Mouse (Mus musculus) embryonic facial prominence, embryonic 12.5 days (tissue): ENCODE results near the gene Natd1. TPM values are rescaled to one million over a fixed set of nuclear protein-coding genes. Genes with fewer than 3 reads are reported as not detected.
A peak's percentile ranks its signal among the peaks of the same experiment; 100 is the strongest.

ENCODE experiments used
- ATAC-seq: fragments of 200-750 bp; cut with Nextera tagmentation; 2 replicates; pipeline ENCODE4 v1.8.0; 2017; ENCODE audit not compliant: insufficient number of reproducible peaks, insufficient read depth, low FRiP score, low TSS enrichment
- H3K27ac ChIP-seq: fragments of 300-500 bp; sonication (generic); 2 replicates; pipeline ENCODE4 v1.5.1; 2016; ENCODE audit warnings: mild to moderate bottlenecking
- H3K27me3 ChIP-seq: fragments of 300-500 bp; sonication (generic); 2 replicates; pipeline ENCODE4 v1.6.1; 2016; ENCODE audit warnings: mild to moderate bottlenecking, moderate library complexity
- H3K36me3 ChIP-seq: fragments of 300-500 bp; sonication (generic); 2 replicates; pipeline ENCODE4 v1.6.1; 2016; ENCODE audit warnings: mild to moderate bottlenecking
- H3K4me1 ChIP-seq: fragments of 300-500 bp; sonication (generic); 2 replicates; pipeline ENCODE4 v1.6.1; 2016
- H3K4me2 ChIP-seq: fragments of 300-500 bp; sonication (generic); replicated peaks from 2 replicates; pipeline ENCODE4 v1.6.1; 2016; ENCODE audit warnings: mild to moderate bottlenecking, moderate library complexity
- H3K4me3 ChIP-seq: fragments of 300-500 bp; sonication (generic); 2 replicates; pipeline ENCODE4 v1.5.1; 2016; ENCODE audit warnings: mild to moderate bottlenecking
- H3K9ac ChIP-seq: fragments of 300-500 bp; sonication (generic); 2 replicates; pipeline ENCODE4 v1.6.1; 2016; ENCODE audit warnings: mild to moderate bottlenecking, moderate library complexity
- H3K9me3 ChIP-seq: fragments of 300-500 bp; sonication (generic); 2 replicates; pipeline ENCODE4 v1.6.1; 2016; ENCODE audit warnings: mild to moderate bottlenecking, moderate library complexity
- WGBS: fragments of 180-500 bp; shearing (Covaris S2); methylation state at CpG from one replicate; pipeline ENCODE4 v1.1.7; 2016; 5-methylcytosine and 5-hydroxymethylcytosine counted together
- polyA plus RNA-seq: library from polyadenylated mRNA; unstranded; fragments of >200 nt; fragmentation: Nextera tagmentation; extraction: Ambion mirVana; gene quantifications from 2 replicates; pipeline ENCODE4 v1.2.1, GENCODE M21; 2016

The Natd1 gene
- 20.0 and 20.4 TPM in 2 replicates for polyA plus RNA-seq

DNA sequence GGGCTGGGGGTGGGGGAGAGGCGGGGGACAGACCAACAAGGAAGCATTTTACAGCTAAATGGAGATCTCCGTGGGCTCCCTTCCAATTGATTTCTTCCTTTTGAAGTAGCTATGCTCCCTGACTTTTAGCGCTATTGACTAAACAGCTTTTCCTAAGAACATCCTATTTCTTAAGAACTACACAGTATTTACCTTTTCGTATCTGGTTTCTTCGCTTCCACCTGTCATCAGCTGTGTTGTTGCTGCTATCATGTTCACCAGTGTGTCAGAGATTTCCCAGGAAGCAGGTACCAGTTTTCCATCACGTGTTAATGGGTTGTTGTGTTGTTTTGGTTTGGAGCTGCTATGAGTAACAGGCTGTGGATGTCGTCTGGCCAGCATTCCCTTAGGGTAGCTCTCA, at the start of gene Natd1:
TSS of gene Natd1 (minus strand) at position 260 of the 400 bp plus-strand sequence.
- H3K27ac ChIP-seq, result peak within 1 kb of the TSS; percentile 77
- 33% methylated on average over 7 of the region's 7 CpGs for WGBS

GRCm38 (mm10) chr11:60962709-60963108, 48.2 kb upstream of the Natd1 start:
- no peaks in the 10 kb centered on the region for H3K9me3 ChIP-seq
- H3K4me2 ChIP-seq, result no peak overlapping the region
- H3K4me1 ChIP-seq, result peaks cover 7% of the 10 kb centered on the region; the same call in 1 of the 2 replicates
- H3K27me3 ChIP-seq, result no peaks in the 10 kb centered on the region
- ATAC-seq, result no peak
- no peak overlapping the region for H3K9ac ChIP-seq
- no peak overlapping the region for H3K27ac ChIP-seq
- no peaks in the 10 kb centered on the region for H3K36me3 ChIP-seq
- 83% methylated on average over 5 of the region's 5 CpGs for WGBS
- H3K4me3 ChIP-seq, result no peak overlapping the region

More for the DNA sequence above, at the start of gene Natd1:
- H3K4me3 ChIP-seq, result peak within 1 kb of the TSS; percentile 95
- H3K9me3 ChIP-seq, result no peaks in the 10 kb centered on the region
- H3K4me1 ChIP-seq, result peaks cover 25% of the 10 kb centered on the region
- no peaks in the 10 kb centered on the region for H3K27me3 ChIP-seq
- H3K4me2 ChIP-seq, result peak within 1 kb of the TSS; percentile 89
- H3K9ac ChIP-seq, result peak within 1 kb of the TSS; percentile 92
- H3K36me3 ChIP-seq, result no peaks in the 10 kb centered on the region
- ATAC-seq, result no peak

- 61% methylated on average over 1 of the region's 1 CpGs for WGBS
- Histone ChIP-seq H3K27me3 (no peaks in the 10 kb centered on the region), H3K27ac (no peak overlapping the region), H3K4me3 (no peak overlapping the region), H3K36me3 (no peaks in the 10 kb centered on the region), H3K4me1 (no peaks in the 10 kb centered on the region), H3K9ac (no peak overlapping the region), H3K9me3 (no peaks in the 10 kb centered on the region), H3K4me2 (no peak overlapping the region)
- no peak for ATAC-seq
Measured at GRCm38 (mm10) chr11:60961176-60961575, 46.6 kb upstream of the Natd1 start.

- H3K27me3 ChIP-seq, result no peaks in the 10 kb centered on the region
- H3K36me3 ChIP-seq, result no peaks in the 10 kb centered on the region
- no peak overlapping the region for H3K4me3 ChIP-seq
- 85% methylated on average over 4 of the region's 4 CpGs for WGBS
- H3K9me3 ChIP-seq, result no peaks in the 10 kb centered on the region
- ATAC-seq, result no peak
- H3K4me1 ChIP-seq, result peaks cover 5% of the 10 kb centered on the region; the same call in 1 of the 2 replicates
- H3K27ac ChIP-seq, result no peak overlapping the region
- no peak overlapping the region for H3K9ac ChIP-seq
- no peak overlapping the region for H3K4me2 ChIP-seq
Measured at GRCm38 (mm10) chr11:60958948-60959347, 44.4 kb upstream of the Natd1 start.

- Histone ChIP-seq H3K4me2 (no peak overlapping the region), H3K9me3 (no peaks in the 10 kb centered on the region), H3K27me3 (no peaks in the 10 kb centered on the region), H3K4me1 (peaks cover 8% of the 10 kb centered on the region; the same call in 1 of the 2 replicates), H3K4me3 (no peak overlapping the region), H3K36me3 (peaks cover 17% of the 10 kb centered on the region), H3K27ac (no peak overlapping the region), H3K9ac (no peak overlapping the region)
- 79% methylated on average over 9 of the region's 9 CpGs for WGBS
- ATAC-seq, result no peak
Measured at GRCm38 (mm10) chr11:60955621-60956383, 41.3 kb upstream of the Natd1 start.

GRCm38 (mm10) chr11:60954255-60955104, 39.9 kb upstream of the Natd1 start:
- Histone ChIP-seq H3K27ac (no peak overlapping the region), H3K9ac (no peak overlapping the region), H3K4me1 (peaks cover 8% of the 10 kb centered on the region; the same call in 1 of the 2 replicates), H3K4me2 (0 out of 2 replicates have a peak overlapping the region, but pooled peaks have one; percentile 18), H3K4me3 (no peak overlapping the region), H3K9me3 (no peaks in the 10 kb centered on the region), H3K27me3 (no peaks in the 10 kb centered on the region), H3K36me3 (peaks cover 26% of the 10 kb centered on the region)
- no peak for ATAC-seq
- WGBS, result 73% methylated on average over 10 of the region's 10 CpGs

DNA sequence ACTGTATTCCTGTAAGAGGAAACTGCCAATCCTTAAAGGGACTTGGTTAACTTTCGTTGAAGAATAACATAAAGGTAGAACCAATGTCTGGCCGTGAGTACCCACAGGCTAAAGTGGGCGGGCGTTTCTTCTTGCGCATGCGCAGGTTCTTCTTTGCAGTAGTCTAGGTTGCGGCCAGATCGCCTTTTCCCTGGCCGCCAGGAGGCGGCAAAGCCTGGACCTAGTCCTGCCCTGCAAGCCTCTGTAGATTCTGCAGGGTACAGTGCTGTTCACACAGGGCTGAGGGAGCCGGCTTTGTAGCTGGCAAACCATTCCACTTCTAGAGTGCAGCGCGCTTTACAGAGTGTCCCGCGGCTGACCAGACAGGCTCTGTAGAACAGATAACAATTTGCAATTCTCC, 39.3 kb upstream of the Natd1 start:
- no peak overlapping the region for H3K27ac ChIP-seq
- no peaks in the 10 kb centered on the region for H3K9me3 ChIP-seq
- ATAC-seq, result peak; percentile 95
- H3K36me3 ChIP-seq, result peaks cover 33% of the 10 kb centered on the region
- peaks cover 8% of the 10 kb centered on the region; the same call in 1 of the 2 replicates for H3K4me1 ChIP-seq
- WGBS, result 5% methylated on average over 15 of the region's 15 CpGs
- H3K27me3 ChIP-seq, result no peaks in the 10 kb centered on the region
- H3K4me2 ChIP-seq, result peak overlapping the region; percentile 18; the same call in 1 of the 2 replicates
- H3K4me3 ChIP-seq, result no peak overlapping the region
- no peak overlapping the region for H3K9ac ChIP-seq

DNA sequence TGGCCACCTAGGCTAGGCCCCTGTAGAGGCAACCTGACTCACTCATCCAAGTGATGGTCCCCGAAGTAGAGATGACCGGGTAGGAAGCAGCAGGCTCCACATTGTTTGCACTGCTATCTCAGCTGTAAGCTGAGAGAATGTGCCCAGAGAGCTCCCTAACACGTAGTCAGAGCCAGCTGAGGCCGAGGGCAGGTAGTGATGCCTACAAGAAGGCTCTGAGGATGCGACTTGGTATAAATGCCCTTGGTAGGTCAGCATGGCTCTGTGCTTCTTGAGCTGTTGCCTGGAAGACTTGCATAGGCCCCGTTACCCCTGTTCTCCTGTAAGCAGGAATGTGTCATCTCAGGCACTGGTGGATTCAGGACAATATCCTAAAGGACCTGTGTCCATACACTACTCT, 38.4 kb upstream of the Natd1 start:
- 92% methylated on average over 6 of the region's 6 CpGs for WGBS
- Histone ChIP-seq H3K4me2 (no peak overlapping the region), H3K9me3 (no peaks in the 10 kb centered on the region), H3K36me3 (peaks cover 41% of the 10 kb centered on the region), H3K4me1 (peaks cover 8% of the 10 kb centered on the region; the same call in 1 of the 2 replicates), H3K27me3 (no peaks in the 10 kb centered on the region), H3K4me3 (no peak overlapping the region), H3K27ac (no peak overlapping the region), H3K9ac (no peak overlapping the region)
- no peak for ATAC-seq

DNA sequence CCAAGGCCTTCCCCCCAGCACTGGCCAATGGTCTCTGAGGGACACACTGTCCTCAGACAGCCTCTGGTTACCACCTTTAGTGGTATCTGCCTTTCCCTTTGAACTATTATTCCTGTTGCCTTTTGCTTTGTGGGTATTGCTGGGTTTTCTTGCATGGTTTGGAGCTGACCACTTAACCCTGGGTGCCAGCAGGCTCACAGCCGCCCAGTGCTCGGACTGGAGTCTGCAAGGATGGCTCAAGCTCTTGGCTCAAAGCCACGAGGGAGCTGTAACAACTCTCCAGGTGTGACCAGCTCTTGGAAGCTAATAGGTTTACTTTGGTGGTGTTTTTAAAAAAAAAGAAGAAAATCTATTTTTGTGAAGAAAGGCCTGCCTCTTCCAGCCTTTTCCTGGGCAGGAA, 37.8 kb upstream of the Natd1 start:
- Histone ChIP-seq H3K4me1 (peaks cover 8% of the 10 kb centered on the region; the same call in 1 of the 2 replicates), H3K36me3 (peaks cover 47% of the 10 kb centered on the region), H3K9me3 (no peaks in the 10 kb centered on the region), H3K27me3 (no peaks in the 10 kb centered on the region), H3K4me2 (no peak overlapping the region), H3K9ac (no peak overlapping the region), H3K4me3 (no peak overlapping the region), H3K27ac (no peak overlapping the region)
- 93% methylated on average over 3 of the region's 3 CpGs for WGBS
- no peak for ATAC-seq

DNA sequence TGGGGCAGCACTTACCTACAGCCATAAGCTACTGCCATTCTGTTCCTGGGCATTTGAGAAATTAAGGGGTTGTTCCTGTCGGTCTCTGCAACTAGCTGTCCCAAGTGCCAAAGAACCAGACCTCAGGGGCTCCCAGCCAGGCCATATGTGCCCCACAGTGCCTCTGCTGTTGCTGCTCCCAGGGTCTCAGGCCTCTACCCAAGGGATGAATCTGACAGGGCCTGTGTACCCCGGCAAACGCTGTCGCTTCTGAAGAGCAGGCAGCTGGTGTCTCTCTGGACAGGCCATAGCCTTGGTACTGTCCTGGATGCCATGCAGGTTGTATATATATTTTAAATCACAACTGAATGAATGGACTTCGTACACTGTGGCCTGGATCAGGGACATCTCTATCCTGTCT, 37.3 kb upstream of the Natd1 start:
- Histone ChIP-seq H3K4me3 (no peak overlapping the region), H3K36me3 (peaks cover 52% of the 10 kb centered on the region), H3K9ac (no peak overlapping the region), H3K4me2 (no peak overlapping the region), H3K4me1 (peaks cover 8% of the 10 kb centered on the region; the same call in 1 of the 2 replicates), H3K27ac (no peak overlapping the region), H3K27me3 (no peaks in the 10 kb centered on the region), H3K9me3 (no peaks in the 10 kb centered on the region)
- WGBS, result 88% methylated on average over 5 of the region's 5 CpGs
- no peak for ATAC-seq

GRCm38 (mm10) chr11:60945003-60945402, 30.5 kb upstream of the Natd1 start:
- WGBS, result 27% methylated on average over 4 of the region's 4 CpGs
- Histone ChIP-seq H3K4me2 (no peak overlapping the region), H3K9ac (0 out of 2 replicates have a peak overlapping the region, but pooled peaks have one; percentile 15), H3K27me3 (no peaks in the 10 kb centered on the region), H3K4me3 (no peak overlapping the region), H3K36me3 (peaks cover 79% of the 10 kb centered on the region), H3K9me3 (no peaks in the 10 kb centered on the region), H3K4me1 (peaks cover 27% of the 10 kb centered on the region), H3K27ac (no peak overlapping the region)
- ATAC-seq, result no peak
